Mouse (Mus musculus): Measurements from ENCODE around the gene Cbx8.
A peak's percentile ranks its signal among the peaks of the same experiment; 100 is the strongest.

Gene Cbx8

DNA sequence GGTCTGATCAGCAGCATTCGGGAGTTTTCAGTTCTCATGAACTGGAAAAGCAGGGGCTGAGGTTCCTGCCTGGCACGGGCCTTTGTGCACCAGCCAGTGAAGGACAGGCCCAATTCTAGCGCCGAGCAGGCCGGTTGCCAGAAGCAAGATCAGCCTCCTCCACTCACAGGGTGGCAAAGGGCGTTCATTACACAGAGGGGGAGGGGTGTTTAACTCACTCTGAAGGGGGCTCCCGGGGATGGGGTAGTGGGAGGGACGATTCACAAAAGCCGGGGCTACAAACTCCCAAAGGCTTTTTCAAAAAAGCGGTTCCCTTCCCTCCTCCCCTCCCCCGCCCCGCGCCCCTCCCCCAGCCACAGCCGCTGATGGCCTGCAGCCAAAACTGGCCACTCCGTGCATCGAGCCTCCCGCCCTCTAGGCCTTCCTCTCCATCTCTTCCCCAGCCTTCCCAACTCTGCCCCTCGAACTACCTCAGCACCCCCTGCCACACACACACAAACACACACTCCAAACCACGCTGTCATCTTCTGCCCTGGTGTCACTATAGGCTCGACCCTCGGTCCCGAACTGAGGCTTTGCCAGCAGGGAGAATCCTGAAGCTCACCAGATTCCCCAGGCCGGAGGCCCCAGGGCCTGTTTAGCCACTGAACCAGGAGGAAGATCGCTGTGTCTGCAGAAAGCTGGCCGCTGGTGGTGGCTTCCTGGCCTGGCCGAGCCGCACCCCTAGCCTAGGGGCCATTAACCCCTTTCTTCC is 38.1 kb upstream of the Cbx8 start:
- no peak for DNase-seq

DNA sequence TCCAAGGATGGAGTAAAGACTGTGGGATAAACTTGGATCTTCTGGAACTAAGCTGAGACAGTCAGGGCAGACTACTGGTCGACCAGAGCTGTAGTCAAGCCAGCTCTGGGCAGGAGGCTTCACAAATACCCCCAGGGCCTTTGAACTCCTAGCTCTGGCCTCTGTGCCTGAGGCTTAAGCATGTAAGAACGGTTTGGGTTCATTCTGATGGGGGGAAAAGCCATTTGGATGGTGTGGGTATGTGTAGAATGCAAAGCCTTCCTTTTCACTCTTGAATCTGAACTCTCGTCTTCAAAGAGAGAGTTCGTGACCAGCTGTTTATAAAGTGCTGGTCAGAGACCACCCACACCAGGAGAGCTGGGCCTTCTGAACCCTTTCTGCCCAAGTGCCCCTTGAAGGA is 37.0 kb upstream of the Cbx8 start:
- no peak for DNase-seq

DNA sequence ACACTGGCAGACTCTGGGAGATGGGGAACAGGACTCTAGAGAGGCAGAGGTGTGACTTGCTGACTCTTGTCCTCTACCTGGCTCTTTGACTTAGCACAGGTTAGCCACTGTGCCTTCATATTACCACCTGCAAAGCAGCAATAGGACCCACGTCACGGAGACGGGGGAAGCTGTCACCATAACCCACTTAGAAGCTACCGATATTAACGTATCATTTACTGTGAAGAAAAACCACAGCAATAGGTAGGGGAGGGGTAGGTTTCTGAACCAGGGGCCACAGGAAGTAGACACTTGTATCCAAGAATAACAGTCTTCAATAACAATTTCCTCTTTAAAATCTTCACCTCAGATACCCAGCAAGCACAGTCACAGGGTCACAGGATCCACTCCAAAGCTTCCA is 35.0 kb upstream of the Cbx8 start:
- peak; percentile 7 for DNase-seq

DNA sequence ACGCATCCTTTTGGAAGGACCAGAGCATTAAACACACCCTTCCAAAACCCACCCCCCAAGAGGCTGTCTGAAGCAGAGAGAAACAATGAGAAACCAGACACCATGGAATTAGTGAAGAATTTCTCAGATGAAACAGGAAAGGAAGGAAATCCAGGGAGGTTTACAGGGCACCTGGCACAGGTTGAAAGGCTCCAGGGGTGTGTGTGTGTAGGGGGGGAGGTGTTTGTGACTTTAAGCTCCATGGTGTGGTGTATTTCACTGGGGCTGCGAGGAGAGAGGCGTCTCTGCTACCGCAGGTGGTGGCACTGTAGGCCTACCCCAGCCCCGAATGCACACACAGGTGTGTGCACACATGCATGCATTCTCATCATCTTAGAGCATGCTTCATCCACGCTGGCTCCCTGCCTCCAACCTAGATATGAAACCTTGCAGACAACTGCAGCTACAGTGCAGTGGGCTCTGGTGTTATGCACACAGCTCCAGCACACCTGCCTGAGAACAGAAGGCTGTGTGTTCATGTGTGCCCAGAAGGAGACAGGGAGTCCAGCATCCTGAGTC is 33.2 kb upstream of the Cbx8 start:
- DNase-seq: no peak

DNA sequence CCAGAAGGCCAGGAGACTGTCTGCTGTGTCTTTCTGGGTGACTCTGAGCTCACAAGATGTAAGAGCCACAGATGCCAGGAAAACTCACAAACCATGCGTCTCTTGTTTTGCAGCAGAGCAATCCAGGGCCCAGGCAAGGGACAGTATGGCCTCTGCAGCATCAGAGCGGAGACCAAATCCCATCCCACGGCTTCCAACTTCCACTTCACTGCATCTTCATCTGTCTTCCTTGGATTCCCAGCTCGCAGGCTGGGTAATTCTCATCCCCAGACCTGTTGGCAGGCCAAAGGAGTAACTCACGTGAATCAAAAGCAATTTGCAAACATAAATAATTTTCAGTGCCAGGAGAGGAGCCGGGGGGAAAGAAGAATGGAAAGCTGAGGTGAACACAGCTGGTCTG is 32.2 kb upstream of the Cbx8 start:
- DNase-seq: no peak

DNA sequence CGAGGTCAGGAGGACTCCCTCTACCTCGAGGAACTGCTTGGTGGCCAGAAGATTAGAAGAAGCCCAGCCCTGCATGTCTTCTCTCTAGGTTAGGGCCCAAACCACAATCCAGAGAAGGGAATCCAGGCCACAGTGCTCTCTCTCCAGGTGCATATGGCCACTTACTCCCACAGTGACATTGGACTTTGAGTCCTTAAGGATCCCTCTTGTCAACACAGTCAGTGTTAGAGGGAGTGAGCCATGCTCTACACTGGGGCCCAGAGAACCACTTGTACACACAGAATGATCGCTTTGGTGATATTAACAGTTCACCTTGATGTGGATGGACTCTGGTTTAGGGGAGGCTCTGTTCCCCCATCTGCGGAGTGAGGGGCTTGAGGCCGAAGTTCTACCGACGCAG is 31.5 kb upstream of the Cbx8 start:
- no peak for DNase-seq

DNA sequence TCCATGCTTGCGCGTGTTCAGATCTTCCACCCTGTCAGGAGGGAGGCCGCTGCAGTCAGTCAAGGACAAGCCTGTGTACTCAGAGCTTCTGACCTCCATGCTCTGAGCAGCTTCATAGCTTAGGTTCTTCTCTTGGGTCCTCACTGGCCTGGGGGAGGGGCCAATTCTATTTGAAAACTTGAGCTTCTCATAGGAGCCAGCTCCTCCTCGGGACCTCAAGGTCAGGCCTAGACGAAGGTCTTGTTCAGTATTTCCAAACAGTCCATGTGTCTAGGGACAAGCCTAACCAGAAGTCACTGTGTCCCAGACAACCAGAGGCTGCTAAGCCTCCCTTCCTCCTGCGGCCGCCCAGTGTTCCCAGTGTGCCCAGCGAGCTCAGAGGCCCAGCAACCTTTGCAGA is 26.1 kb upstream of the Cbx8 start:
- DNase-seq: no peak

DNA sequence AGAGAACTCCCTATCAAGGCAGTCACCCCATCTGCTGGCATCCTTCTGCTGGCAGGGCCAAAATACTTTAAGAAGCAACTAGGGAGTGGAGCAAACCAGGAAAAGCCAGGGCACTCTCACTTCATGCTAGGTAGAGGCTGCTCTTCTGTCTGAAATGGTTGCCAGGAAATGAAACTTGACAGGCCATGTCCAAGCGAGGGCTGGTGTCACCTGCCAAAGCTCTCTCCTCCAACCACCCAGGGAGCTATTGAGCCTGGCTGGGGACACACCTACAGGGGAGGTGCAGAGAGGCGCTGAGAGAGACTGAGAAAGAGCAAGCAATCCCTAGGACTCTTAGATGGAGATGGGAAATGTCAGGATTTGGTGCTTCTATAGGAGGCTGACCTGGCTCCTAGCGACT is 18.5 kb upstream of the Cbx8 start:
- DNase-seq: no peak

DNA sequence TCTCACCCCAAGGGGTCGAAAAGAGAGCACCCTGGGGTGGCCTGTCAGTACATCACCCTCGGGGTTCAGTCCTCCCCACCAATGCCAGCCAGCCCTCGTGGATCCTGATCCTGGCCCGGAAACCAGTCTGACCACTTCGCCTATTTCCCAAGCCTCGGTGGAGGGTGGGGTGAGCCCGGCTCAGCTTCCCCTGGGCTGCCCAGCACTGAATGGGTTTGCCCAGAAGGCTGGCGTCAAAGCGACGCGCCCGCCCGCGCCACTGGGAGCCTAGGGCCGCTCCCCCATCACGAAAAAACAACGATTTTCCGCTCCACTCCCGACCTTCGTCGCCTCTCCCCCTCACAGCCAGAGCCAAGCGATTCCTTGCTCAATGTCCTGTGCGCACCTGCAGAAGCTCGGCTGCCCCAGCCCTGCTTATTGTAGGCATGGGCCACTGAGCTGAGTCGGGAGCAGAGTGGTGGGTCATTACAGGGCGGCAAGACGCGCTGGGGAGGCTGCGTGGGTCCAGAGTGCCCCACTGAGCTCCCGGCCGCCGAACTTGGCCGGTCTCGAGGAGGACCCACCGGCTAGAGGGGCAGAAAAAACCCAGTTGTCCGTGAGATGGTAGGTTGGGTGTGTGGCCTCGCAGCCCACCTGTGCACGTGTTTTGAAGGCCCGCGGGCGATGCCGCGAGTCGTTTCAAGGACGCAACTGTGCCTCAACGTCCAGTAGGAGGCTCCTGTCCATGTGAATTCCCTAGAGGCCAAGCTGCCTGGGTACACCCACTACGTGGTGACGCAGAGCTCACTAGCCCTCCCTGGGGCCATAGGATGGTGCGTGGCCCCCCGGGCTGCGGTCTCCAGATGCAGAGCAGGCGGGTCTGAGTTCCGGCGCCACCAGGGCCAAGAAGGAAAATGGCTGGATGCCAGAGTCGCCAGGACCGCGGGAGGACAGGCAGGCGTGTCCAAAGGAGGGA is 17.5 kb upstream of the Cbx8 start:
- peak; percentile 22 for DNase-seq

DNA sequence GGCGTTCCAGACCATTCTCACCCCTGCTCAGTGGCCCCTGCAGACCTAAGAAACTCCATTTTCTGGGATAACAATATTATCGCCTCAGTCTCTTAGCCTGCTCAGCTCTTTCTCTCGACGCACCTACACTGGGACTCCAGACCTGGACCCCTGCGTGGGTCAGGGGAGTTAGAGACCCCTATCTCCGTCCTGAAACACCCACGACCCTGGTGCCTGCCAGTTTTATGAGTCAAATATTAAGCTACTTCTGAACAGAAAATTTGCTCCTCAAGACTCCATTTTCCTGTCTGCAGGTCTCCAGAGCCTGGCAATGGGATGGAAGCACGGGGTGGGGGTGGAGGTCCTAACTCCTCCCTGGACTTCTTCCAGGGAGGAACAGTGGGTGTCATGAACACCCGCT is 16.5 kb upstream of the Cbx8 start:
- DNase-seq: no peak

DNA sequence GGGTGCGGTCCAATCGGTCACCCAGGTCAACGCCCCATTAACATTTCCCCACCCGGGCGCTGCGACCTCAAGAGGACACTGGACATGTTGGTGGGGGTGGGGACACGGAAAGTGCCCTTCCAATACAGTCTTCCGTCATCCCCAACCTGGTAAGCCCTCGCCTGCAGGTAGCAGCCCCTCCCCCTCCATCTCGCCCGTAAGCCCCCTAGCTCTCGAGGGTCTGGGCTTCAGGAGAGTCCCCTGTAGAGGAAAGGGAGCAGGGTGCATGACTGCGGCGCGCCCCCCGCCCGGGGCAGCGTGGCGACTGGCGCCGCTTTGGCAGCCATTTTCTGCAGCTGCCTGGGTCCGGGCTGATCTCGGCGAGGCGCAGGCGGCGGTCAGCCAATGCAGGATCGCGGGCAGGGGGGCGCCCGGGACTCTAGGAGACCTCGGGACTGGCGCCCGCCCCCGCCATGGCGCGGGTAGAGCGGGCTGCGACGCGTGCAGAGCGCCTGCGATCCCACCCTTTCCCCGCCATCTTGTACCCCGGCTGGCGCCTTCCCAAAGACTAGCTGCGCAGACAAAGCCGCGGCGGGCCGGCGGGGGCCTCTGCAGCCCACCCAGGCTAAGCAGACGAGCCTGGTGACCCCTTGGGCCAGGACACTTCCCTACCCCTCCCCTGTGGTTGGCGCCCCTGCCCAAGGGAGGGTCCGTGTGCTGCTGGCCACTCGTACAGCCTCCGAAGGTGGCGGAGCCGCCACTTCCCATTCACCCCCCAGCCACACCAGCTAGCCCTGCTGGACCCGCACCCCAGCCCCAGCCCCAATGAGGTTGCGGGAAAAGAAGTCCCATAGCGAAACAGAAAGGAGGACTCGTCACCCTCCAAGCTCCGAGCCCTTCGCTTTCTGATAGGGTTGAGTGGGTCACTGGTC is 15.8 kb upstream of the Cbx8 start:
- DNase-seq: peak; percentile 68

DNA sequence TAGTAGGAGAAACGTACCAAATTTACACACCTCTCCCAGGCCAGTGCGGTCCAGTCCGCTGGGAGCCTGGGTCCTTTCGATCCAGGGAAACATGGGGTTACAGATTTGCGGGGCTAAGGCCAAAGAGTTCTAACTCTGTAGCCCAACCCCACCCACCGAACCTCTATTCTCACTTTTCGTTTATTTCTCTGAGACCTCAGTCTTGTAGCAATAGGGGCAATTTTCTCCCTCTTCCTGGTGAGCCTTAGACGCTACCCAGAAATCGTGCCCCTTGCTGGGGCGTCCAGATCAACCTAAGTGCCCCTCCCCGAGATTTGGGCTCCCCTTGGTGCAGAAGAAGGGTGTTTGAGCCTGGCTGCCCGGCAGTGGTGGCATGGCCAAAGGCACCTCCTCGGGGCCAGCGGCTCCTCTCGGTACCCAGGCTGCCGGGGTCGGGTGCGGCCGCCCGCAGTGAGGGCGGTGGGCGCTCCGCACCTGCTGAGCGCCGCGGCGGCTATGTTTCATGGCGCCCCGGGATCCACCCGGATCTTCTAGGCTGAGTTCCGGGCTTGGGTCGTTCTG is 14.9 kb upstream of the Cbx8 start:
- peak; percentile 46 for DNase-seq

DNA sequence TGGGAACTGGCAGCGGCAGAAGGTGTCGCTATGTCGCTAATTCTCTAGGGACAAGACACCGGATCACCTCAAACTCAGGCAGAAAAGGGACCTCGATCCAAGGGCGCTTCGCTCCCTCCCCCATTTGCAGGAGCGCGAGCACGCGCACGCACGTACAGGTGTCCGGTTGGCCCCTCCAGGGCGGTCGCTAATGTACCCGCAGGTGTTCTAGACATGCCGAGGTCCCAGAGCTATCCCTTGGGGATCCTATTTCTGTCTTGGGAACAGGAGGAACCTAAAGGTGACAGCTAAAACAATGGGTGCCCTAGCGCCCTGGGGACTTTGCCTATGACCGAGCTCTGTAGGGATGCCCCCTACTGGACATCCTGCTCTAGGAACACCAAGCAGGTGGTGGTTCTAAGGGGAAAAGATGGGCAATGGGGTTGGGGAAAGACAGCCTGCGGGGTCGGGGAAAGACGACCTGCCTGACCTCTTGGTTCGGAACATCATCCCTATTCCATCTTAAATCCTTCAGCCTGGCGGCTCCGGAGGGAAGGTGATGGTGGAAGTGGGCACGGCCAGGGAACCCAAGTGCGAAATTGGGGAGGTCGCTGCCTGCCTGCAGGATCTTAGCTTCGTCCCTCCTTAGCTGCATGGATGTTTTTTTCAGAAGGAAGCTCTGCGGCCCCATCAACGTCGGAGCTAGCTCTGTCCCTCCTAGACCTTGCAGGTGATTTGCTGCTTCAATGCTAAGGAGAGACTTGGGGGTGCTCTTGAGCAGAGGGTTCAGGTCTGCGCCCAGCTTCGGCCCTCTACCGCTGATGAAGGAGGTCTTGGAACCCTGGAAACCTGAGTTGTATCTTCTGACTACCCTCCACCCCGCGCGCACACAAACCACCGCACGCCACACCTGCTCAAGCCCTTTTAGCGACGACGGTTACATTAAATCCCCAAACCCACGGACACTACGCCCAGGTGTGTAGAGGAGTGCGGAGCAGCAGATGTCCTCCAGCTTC is 13.9 kb upstream of the Cbx8 start:
- peak; percentile 63 for DNase-seq

DNA sequence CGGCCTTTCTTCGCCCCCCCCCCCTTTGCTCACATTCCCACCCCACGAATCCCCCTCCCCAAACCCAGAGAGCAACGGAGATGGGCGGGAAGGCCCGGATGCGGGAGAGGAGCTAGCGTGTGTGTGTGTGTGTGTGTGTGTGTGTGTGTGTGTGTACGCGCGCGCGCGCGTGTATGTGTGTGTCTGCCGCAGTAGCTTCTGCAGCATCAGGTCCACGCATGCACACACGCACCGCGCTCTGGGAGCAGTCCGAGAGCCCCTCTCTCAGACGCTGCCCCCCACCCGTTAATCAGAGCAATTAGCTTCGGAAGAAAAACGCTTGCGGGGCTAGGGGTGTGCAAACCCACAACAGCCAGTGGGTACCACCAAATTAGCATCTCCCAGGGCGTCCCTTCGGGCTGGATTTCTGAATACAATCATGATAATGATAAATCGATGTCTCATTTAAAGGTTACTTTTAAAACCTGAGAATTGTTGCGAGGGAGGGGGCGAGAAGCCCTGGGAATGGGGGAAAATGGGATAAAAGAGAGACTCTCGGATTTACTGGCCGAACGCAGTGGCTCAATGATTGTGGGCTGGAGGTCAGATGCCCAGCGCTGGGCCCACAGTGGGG is 13.1 kb upstream of the Cbx8 start:
- peak; percentile 39 for DNase-seq

DNA sequence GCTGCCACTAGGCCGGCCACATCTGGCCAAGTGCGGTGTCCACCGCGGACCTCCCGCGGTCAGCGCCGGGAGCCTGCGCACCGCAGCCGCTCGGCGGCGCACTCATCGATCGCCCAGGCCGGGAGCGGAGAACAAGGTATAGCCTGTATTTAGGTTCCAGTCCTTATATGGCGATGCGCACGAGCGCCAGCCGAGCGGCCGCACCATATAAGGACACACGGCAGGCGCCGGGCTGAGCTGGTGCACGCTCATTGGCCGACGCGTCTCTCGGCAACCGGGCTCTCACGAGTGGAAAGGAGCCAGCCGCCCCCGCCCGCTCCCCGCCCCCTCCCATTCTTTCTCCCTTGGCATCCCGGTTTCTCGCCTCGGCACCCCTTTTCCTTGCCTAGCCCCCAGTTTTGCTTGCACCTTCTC is 12.5 kb upstream of the Cbx8 start:
- DNase-seq: peak; percentile 86

DNA sequence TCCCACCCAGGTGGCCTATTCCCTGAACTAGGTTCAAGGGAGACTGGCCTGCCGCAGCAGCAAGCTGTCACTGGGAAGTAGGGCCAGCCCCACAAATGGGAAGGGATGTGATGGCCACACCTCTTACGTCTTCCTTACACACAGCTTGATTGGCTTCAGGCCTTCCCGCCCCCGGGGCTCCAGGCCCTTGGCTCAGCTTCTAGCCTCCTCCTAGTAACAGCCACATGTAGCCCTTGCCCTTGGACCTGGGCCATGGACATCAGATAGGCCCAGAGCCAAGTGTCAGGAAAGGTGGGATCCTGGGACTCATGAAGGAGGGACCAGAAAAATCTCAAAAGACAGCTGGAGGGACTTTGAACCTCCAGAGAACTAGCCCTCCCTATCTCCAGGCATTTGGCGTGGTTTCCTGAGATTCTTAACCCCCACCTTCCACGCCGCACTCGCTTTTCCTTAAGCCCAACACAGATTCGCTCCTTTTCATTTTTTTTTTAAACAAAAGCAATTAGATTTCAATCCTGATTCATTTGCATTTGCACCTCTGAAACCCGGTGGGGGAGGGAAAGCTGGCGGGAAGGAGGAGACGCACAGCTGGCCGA is 12.0 kb upstream of the Cbx8 start:
- DNase-seq: peak; percentile 43

DNA sequence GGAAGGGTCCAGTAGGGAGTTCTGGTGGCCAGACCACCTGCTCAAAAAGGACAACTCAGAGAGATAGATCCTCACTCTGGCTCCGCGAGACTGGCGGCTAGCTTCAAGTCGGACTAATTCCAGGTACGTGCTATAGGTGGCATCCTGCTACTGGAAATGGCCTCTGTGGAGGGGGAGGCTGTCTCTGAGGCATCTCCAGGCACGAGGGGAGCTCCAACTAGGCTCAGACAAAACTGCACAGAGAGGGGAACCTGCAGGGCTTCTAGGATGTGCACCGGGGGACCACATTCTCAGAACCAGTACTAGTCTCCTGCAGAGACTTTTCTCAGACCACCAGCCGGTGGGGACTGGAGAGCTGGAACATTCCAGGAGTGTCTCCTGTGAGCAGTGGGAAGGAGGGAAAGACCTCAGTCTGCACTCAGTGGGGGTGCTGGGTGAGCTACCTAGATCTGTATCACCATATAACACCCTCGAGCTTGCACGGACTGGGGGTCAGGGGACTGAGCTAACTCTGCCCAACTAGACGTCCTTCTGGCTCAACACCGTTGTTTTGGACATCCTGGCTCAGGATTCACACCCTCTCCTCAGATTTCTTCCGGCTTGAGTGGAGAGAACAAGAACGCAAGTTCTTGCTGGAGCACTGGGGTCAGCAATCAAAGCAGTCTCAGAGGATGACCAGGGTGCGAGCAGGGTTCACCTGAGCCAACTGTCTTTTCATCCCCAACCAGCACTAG is 11.3 kb upstream of the Cbx8 start:
- peak; percentile 68 for DNase-seq

DNA sequence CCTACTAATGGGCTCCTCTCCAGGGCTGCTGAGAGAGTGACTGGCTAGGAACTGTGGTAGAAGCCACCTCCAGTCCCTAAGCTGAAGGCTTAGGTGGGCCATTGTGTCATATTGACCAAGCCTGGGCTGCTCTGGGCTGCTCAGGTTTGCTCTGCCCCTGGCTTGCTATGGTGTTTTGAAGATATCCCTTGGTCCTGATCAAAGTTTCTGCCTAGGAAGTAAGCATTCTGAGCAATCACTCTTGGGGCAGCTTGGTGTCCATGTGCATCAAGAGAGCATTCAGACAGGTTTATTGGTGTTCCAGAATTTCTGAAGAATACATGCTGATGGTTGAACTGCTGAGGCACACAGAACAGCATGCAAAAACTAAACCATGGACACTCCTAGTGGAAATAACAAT is 10.7 kb upstream of the Cbx8 start:
- no peak for DNase-seq

DNA sequence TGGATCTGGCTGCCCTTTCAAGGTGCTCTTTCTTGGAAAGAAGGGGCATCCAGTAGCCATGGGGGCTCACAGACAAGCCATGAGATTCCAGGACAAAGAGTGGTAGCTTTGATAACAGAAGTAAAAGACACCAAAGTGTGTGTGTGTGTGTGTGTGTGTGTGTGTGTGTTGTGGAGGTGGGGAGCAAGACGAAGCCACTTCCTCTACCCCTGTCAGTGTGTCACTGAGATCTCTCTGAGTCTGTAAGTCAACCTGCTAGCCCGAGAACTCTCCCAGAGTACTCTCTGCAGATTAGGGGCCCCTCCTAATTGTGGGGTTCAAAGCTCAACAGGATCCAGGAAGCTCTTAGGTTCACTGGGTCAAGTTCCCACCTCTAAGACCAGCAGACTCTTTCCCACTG is 9.6 kb upstream of the Cbx8 start:
- peak; percentile 38 for DNase-seq

DNA sequence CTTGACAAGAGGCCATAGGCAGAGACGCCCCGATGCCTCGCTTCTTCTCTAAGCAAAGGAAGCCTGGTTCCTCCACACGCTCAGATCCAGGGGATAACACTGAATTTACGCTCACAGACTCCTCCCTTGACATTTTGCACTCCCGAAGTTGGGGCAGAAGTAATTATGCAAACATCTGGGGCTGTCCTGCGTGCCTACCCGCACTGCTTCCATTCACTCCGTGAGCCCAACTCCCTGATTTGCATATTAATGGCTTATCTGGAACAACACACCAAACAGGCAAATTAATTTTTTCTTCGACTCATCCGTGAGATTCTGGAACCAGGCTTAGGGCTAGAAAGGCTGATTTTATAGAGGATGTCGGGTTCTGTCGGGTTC is 7.4 kb upstream of the Cbx8 start:
- DNase-seq: no peak

Data from thymus, postnatal 25 days (tissue).